Mouse (Mus musculus) hindbrain, embryonic 13.5 days (tissue): ENCODE measurements around the gene Rap2c. TPM values are rescaled to one million over a fixed set of nuclear protein-coding genes. Genes with fewer than 3 reads are reported as not detected.

ENCODE experiments used
- ATAC-seq: fragments of 200-750 bp; cut with Nextera tagmentation; 2 replicates; pipeline ENCODE4 v1.8.0; 2017; ENCODE audit warnings: moderate TSS enrichment; ENCODE audit not compliant: low FRiP score
- H3K27ac ChIP-seq: fragments of 300-500 bp; sonication (generic); 2 replicates; pipeline ENCODE4 v1.5.1; 2015; ENCODE audit warnings: inconsistent platforms, mild to moderate bottlenecking, moderate library complexity
- H3K27me3 ChIP-seq: fragments of 300-500 bp; sonication (generic); 2 replicates; pipeline ENCODE4 v1.6.1; 2015; ENCODE audit warnings: mild to moderate bottlenecking, inconsistent platforms
- H3K36me3 ChIP-seq: fragments of 300-500 bp; sonication (generic); 2 replicates; pipeline ENCODE4 v1.6.1; 2015; ENCODE audit warnings: mild to moderate bottlenecking, inconsistent platforms
- H3K4me1 ChIP-seq: fragments of 300-500 bp; sonication (generic); replicated peaks from 2 replicates; pipeline ENCODE4 v1.6.1; 2015; ENCODE audit warnings: inconsistent platforms
- H3K4me2 ChIP-seq: fragments of 300-500 bp; sonication (generic); 2 replicates; pipeline ENCODE4 v1.6.1; 2015; ENCODE audit warnings: inconsistent platforms, mild to moderate bottlenecking, moderate library complexity
- H3K4me3 ChIP-seq: fragments of 300-500 bp; sonication (generic); 2 replicates; pipeline ENCODE4 v1.5.1; 2015; ENCODE audit warnings: mild to moderate bottlenecking, inconsistent platforms
- H3K9ac ChIP-seq: fragments of 300-500 bp; sonication (generic); 2 replicates; pipeline ENCODE4 v1.6.1; 2015; ENCODE audit warnings: mild to moderate bottlenecking, inconsistent platforms
- H3K9me3 ChIP-seq: fragments of 300-500 bp; sonication (generic); 2 replicates; pipeline ENCODE4 v1.6.1; 2016; ENCODE audit warnings: inconsistent platforms
- WGBS: fragments of 180-500 bp; shearing (Covaris S2); methylation state at CpG from one replicate; pipeline ENCODE4 v1.1.7; 2015; 5-methylcytosine and 5-hydroxymethylcytosine counted together
- polyA plus RNA-seq: library from polyadenylated mRNA; unstranded; fragments of >200 nt; fragmentation: Nextera tagmentation; extraction: Ambion mirVana; gene quantifications from 2 replicates; pipeline ENCODE4 v1.2.1, GENCODE M21; 2015

The Rap2c gene
- polyA plus RNA-seq, 1 experiment from 2014 or later = 17.9 TPM

- H3K27me3 ChIP-seq = no peaks in the 10 kb centered on the region
- no peaks in the 10 kb centered on the region for H3K9me3 ChIP-seq
- H3K36me3 ChIP-seq = no peaks in the 10 kb centered on the region
- H3K4me2 ChIP-seq = no peak overlapping the region
- WGBS = 79% methylated on average over 6 of the region's 6 CpGs
- H3K9ac ChIP-seq = no peak overlapping the region
- no peaks in the 10 kb centered on the region for H3K4me1 ChIP-seq
- H3K27ac ChIP-seq = no peak overlapping the region
- no peak for ATAC-seq
- no peak overlapping the region for H3K4me3 ChIP-seq
Observed at GRCm38 (mm10) chrX:50962955-50963354, 54.9 kb downstream of the Rap2c start.

Other genes starting within 250 kb of the Rap2c start
- 0.70 and 0.96 TPM in 2 replicates for gene Stk26, start 177.0 kb downstream of the Rap2c start, polyA plus RNA-seq
- not detected in 2 replicates for gene Frmd7, start 75.3 kb downstream of the Rap2c start, polyA plus RNA-seq
- gene Mbnl3, start 188.5 kb upstream of the Rap2c start, polyA plus RNA-seq = 1.4 and 1.7 TPM in 2 replicates